ENCODE assay signal across 21 mouse cellular contexts in genomic region chr1:48893571-48893970, GRCm38 (mm10).
A peak's percentile ranks its signal among the peaks of the same experiment; 100 is the strongest.
DNase-seq lines count a peak whose midpoint lies in the region; TF ChIP-seq lines count a peak whose summit lies in the region.
"Had no signal": no experiment of that assay in that cellular context is flagged by ENCODE, and none has a peak within 500 bp of the region (broad histone marks: within the 10 kb centered on the region; RNA-seq: fewer than 3 reads in every experiment).

No protein-coding gene starts in this region.

- peak; percentile 1 to 21 for DNase-seq in frontal cortex, postnatal 36 days (ENCODE audit: low spot score in 2 of 2)
- DNase-seq in frontal cortex, postnatal 14 days (ENCODE audit: low spot score in 2 of 2) = no peak
- peak; percentile 2 to 3 for DNase-seq in left cerebral cortex, adult 9 months (ENCODE audit: low spot score in 2 of 2)
- no peak for DNase-seq in left cerebral cortex, postnatal 4 days
- DNase-seq in brain, adult 2 months (ENCODE audit: low read depth, low spot score) = peak; percentile 78
- DNase-seq in brain, embryonic 14.5 days (ENCODE audit: low read depth) = peak; percentile 23
- DNase-seq: adrenal gland, postnatal 25 days; B cell, adult 2 months; cerebellum, adult 2 months; cerebellum, postnatal 14 days; gastrocnemius, adult 2 months; gastrocnemius, postnatal 36 days; heart, adult 18-20 months; heart, postnatal 36 days; kidney, adult 8-10 months; kidney, postnatal 4 days; layer of hippocampus, postnatal 36 days; lung, embryonic 14.5 days; lung, postnatal 14 days; midbrain, embryonic 14.5 days; retina, postnatal 1 day had no signal

- TF ChIP-seq POLR2A in brain, embryonic 14.5 days (IDR thresholded peaks at IDR 0.05; ENCODE audit: borderline replicate concordance, extremely low read depth, insufficient read depth, insufficient read length, poor library complexity, severe bottlenecking) = no peak

- intact Hi-C loops in left cerebral cortex, postnatal 4 days (cut with DNase I) = no loop called here

- no peak for TF ChIP-seq CTCF in brain, embryonic 14.5 days (IDR thresholded peaks at IDR 0.05; ENCODE audit: borderline replicate concordance, extremely low read depth, insufficient read depth, insufficient read length)

Comparison
In these comparisons a context has a peak if more than half of its experiments do, and no peak if none do; other contexts are left out.
1. DNase-seq: peak in frontal cortex, postnatal 36 days (2 of 2), left cerebral cortex, adult 9 months (2 of 2), brain, adult 2 months (single experiment) and brain, embryonic 14.5 days (single experiment); none in frontal cortex, postnatal 14 days (0 of 2) and left cerebral cortex, postnatal 4 days (single experiment).